Mouse (Mus musculus): ENCODE data around the gene Gm3317. TPM values are rescaled to one million over a fixed set of nuclear protein-coding genes. Genes with fewer than 3 reads are reported as not detected.

Gene Gm3317
- total RNA-seq (2023): not detected in 2 replicates

DNA sequence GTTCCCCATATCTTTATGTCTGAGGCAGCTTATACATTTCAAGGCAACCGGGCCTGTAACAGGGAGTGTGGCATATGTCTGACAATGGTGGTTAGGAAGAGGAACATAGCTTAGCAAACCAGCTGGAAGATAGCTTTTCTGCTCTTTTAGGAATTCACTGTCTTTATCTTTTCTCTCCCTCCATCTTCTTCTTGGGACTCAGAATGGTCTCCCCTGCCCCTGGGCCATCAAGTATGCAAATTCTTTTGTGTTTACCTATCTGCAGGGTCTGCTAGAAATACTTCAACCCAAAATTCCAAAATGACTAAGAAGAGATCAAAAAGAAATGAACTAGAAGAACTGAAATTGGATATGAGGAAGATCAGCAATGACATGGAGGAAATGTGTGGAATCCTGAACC lies at the start of gene Gm3317:
Gene Gm3317, plus strand, starts transcription at position 301 of the 400 bp plus-strand sequence.

DNA sequence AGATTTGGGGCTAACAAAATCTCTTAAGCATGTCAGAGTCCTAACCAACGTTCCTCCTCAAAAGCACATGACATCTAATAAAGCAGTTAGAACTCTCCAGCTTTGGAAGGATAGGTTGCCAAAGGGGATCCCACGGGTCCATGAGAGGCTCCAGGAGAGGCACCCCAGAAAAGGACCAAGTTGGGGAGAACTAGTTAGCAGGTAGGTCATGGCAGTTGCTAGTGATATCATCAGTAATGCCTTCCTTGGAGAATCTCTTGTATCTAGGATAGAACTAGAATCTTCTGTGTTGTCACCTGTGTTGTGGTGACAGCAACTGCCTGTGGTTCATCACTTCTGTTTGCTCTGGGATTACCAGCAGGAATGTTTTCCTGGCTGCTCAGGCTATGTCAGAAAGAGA lies 33.1 kb upstream of the Gm3317 start, which contains the start of gene Gm8279:
Gene Gm8279, plus strand, starts transcription at position 301 of the 400 bp plus-strand sequence.

DNA sequence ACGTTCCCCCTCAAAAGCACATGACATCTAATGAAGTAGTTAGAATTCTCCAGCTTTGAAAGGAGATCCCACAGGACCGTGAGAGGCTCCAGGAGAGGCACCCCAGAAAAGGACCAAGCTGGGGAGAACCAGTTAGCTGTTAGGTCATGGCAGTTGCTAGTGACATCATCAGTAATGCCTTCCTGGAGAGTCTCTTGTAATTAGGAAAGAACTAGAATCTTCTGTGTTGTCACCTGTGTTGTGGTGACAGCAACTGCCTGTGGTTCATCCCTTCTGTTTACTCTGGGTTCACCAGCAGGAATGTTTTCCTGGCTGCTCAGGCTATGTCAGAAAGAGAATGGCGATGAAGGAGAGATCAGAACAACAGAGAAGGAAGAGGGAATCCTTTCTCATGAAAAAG lies 21.2 kb downstream of the Gm3317 start, which contains the start of gene Gm8271:
Gene Gm8271, plus strand, starts transcription at position 301 of the 400 bp plus-strand sequence.

Other genes starting within 250 kb of the Gm3317 start
- gene Gm8297, start 180.6 kb upstream of the Gm3317 start, total RNA-seq (2023): not detected in 2 replicates
- not detected in 2 replicates for gene Gm3298, start 148.6 kb upstream of the Gm3317 start, total RNA-seq (2023)
- gene 4930555G01Rik, start 113.9 kb upstream of the Gm3317 start, total RNA-seq (2023): not detected in 2 replicates
- not detected in 2 replicates for gene Gm8281, start 93.5 kb upstream of the Gm3317 start, total RNA-seq (2023)
- not detected in 2 replicates for gene Gm8279, start 33.0 kb upstream of the Gm3317 start, total RNA-seq (2023)
- gene Gm8271, start 21.3 kb downstream of the Gm3317 start, total RNA-seq (2023): not detected in 2 replicates
- gene Gm3526, start 96.0 kb downstream of the Gm3317 start, total RNA-seq (2023): not detected in 2 replicates
- not detected in 2 replicates for gene Gm3542, start 170.4 kb downstream of the Gm3317 start, total RNA-seq (2023)
- gene Gm3500, start 224.5 kb downstream of the Gm3317 start, total RNA-seq (2023): not detected in 2 replicates